Mouse (Mus musculus): ENCODE results near the gene Col6a2. TPM values are rescaled to one million over a fixed set of nuclear protein-coding genes. Genes with fewer than 3 reads are reported as not detected.

Col6a2 gene
- polyA plus RNA-seq, 1 experiment from 2014 or later: 5.4 TPM

DNA sequence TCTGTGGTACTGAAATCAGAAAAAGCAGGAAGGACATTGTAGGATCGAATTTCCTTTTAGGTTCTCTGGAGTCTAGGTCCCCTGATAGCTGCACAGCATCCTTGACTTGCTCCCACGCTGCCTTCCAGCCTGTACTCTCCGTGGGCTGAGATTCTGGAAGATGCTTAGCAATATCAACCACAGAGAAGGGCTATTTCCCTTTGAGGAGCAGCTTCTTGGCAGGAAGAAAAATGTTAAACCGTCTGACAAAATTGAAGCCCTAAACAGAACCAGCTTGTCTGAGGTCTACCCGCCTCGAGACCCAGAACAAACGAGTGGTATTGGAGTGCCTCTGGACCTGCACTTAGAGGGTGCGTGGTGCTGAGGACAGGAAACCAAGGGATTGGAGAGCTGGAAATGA, 9.2 kb upstream of the Col6a2 start:
- H3K4me3 ChIP-seq: no peak overlapping the region
- no peaks in the 10 kb centered on the region for H3K9me3 ChIP-seq (replicated peaks)
- H3K9ac ChIP-seq: no peak overlapping the region
- no peaks in the 10 kb centered on the region for H3K27me3 ChIP-seq
- ATAC-seq: no peak
- H3K4me1 ChIP-seq: no peaks in the 10 kb centered on the region
- no peaks in the 10 kb centered on the region for H3K36me3 ChIP-seq (ENCODE audit: poor library complexity, severe bottlenecking)
- H3K4me2 ChIP-seq: no peak overlapping the region
- H3K27ac ChIP-seq: no peak overlapping the region
- WGBS: 84% methylated on average over 8 of the region's 8 CpGs

- no peaks in the 10 kb centered on the region for H3K9me3 ChIP-seq (replicated peaks)
- no peak overlapping the region for H3K9ac ChIP-seq
- H3K27me3 ChIP-seq: no peaks in the 10 kb centered on the region
- no peak overlapping the region for H3K4me2 ChIP-seq
- H3K36me3 ChIP-seq (ENCODE audit: poor library complexity, severe bottlenecking): no peaks in the 10 kb centered on the region
- WGBS: 96% methylated on average over 1 of the region's 1 CpGs
- H3K4me1 ChIP-seq: no peaks in the 10 kb centered on the region
- no peak overlapping the region for H3K4me3 ChIP-seq
- no peak for ATAC-seq
- H3K27ac ChIP-seq: no peak overlapping the region
Observed at GRCm38 (mm10) chr10:76630657-76631056, 7.2 kb upstream of the Col6a2 start.

- Histone ChIP-seq H3K9me3 (replicated peaks) (no peaks in the 10 kb centered on the region), H3K27ac (no peak overlapping the region), H3K27me3 (no peaks in the 10 kb centered on the region), H3K4me3 (no peak overlapping the region), H3K4me2 (no peak overlapping the region), H3K36me3 (ENCODE audit: poor library complexity, severe bottlenecking) (no peaks in the 10 kb centered on the region), H3K9ac (no peak overlapping the region), H3K4me1 (peaks cover 6% of the 10 kb centered on the region)
- no peak for ATAC-seq
- WGBS: 93% methylated on average over 5 of the region's 5 CpGs
Observed at GRCm38 (mm10) chr10:76627714-76628113, 4.3 kb upstream of the Col6a2 start.

- Histone ChIP-seq H3K4me3 (no peak overlapping the region), H3K4me2 (no peak overlapping the region), H3K9me3 (replicated peaks) (no peaks in the 10 kb centered on the region), H3K27me3 (no peaks in the 10 kb centered on the region), H3K27ac (no peak overlapping the region), H3K9ac (no peak overlapping the region), H3K4me1 (peaks cover 6% of the 10 kb centered on the region), H3K36me3 (ENCODE audit: poor library complexity, severe bottlenecking) (no peaks in the 10 kb centered on the region)
- 71% methylated on average over 7 of the region's 7 CpGs for WGBS
- ATAC-seq: no peak
Observed at GRCm38 (mm10) chr10:76624903-76625302, 1.5 kb upstream of the Col6a2 start.

DNA sequence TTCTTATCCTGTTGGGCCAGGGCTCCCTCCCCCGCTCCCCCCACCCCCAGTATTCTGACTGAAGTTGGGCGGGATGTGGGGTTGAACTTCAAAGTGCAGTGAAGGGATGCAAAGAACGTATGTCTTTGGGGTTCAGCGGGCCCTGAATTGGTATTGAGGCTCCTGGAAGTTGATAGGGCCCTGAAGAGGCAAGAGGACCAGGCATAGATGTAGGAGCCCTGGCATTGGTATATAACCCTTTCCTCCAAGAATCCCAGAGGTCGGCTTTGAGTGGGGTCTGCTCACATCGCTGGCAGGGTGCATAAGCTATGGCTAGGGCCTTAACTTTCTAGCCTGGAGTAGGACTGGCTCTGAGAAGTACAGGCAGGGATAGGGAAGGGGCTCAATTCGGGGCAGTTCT, 304 bp upstream of the Col6a2 start:
- H3K4me3 ChIP-seq: peak overlapping the region; percentile 31
- no peak for ATAC-seq
- H3K4me2 ChIP-seq: peak overlapping the region; percentile 64
- no peak overlapping the region for H3K27ac ChIP-seq
- no peaks in the 10 kb centered on the region for H3K27me3 ChIP-seq
- 22% methylated on average over 7 of the region's 7 CpGs for WGBS
- H3K36me3 ChIP-seq (ENCODE audit: poor library complexity, severe bottlenecking): no peaks in the 10 kb centered on the region
- peaks cover 6% of the 10 kb centered on the region for H3K4me1 ChIP-seq
- H3K9me3 ChIP-seq (replicated peaks): no peaks in the 10 kb centered on the region
- H3K9ac ChIP-seq: no peak overlapping the region

GRCm38 (mm10) chr10:76622411-76622810, 1.0 kb downstream of the Col6a2 start:
- no peaks in the 10 kb centered on the region for H3K36me3 ChIP-seq (ENCODE audit: poor library complexity, severe bottlenecking)
- peaks cover 6% of the 10 kb centered on the region for H3K4me1 ChIP-seq
- ATAC-seq: no peak
- no peaks in the 10 kb centered on the region for H3K9me3 ChIP-seq (replicated peaks)
- H3K27me3 ChIP-seq: no peaks in the 10 kb centered on the region
- H3K9ac ChIP-seq: no peak overlapping the region
- 84% methylated on average over 4 of the region's 4 CpGs for WGBS
- no peak overlapping the region for H3K4me3 ChIP-seq
- H3K27ac ChIP-seq: no peak overlapping the region
- H3K4me2 ChIP-seq: no peak overlapping the region; the same call in 1 of the 2 replicates

DNA sequence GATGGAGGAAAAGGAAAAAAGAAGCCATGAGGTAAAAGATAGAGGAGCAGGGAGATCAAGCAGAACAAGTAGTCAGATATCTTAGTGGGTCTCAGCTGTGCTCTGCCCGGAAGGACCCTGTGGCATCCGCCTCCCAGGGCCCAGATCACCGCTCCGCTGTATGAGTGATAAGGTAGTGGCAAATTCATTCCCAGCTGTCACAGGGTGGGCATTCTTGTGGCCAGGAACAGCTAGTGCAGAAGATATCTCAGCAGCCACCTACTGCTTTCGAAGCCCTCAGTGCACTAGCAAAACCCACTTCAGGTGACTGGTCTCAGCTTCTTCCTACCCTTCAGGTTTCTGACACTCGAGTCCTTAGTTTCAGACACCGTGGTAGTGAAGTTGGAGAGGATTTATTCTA, 11.0 kb downstream of the Col6a2 start:
- Histone ChIP-seq H3K27ac (no peak overlapping the region), H3K4me1 (no peaks in the 10 kb centered on the region), H3K9me3 (replicated peaks) (no peaks in the 10 kb centered on the region), H3K4me3 (no peak overlapping the region), H3K4me2 (no peak overlapping the region), H3K9ac (no peak overlapping the region), H3K27me3 (no peaks in the 10 kb centered on the region), H3K36me3 (ENCODE audit: poor library complexity, severe bottlenecking) (no peaks in the 10 kb centered on the region)
- ATAC-seq: no peak
- WGBS: 94% methylated on average over 7 of the region's 7 CpGs

- 92% methylated on average over 3 of the region's 3 CpGs for WGBS
- no peak for ATAC-seq
Observed at GRCm38 (mm10) chr10:76602690-76603089, 20.7 kb downstream of the Col6a2 start.

DNA sequence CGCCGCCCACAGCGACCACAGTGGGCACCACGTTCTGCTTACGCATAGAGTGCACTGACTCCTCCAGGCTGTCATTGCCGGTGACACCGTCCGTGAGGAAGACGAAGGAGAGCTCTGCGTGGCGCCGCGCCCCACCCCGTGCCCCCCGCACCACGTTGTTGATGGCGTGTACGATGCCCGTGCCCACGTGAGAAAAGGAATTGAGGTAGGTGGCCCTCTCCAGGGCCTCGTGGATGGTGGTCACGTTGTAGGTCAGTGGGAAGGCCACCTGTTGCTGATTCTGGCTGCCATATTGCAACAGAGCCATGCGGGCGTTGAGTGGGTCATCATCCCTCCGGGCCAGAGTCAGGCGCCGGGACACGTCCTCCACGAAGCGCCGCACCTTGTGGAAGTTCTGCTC, 27.1 kb downstream of the Col6a2 start:
- no peaks in the 10 kb centered on the region for H3K4me1 ChIP-seq
- H3K4me3 ChIP-seq: no peak overlapping the region
- no peak overlapping the region for H3K27ac ChIP-seq
- no peak overlapping the region for H3K4me2 ChIP-seq
- H3K27me3 ChIP-seq: 0 out of 2 replicates have a peak, but pooled peaks cover 3% of the 10 kb centered on the region
- no peak overlapping the region for H3K9ac ChIP-seq
- ATAC-seq: no peak
- WGBS: 93% methylated on average over 31 of the region's 31 CpGs
- no peaks in the 10 kb centered on the region for H3K9me3 ChIP-seq (replicated peaks)
- no peaks in the 10 kb centered on the region for H3K36me3 ChIP-seq (ENCODE audit: poor library complexity, severe bottlenecking)

More at GRCm38 (mm10) chr10:76602690-76603089, 20.7 kb downstream of the Col6a2 start:
- Histone ChIP-seq H3K4me2 (no peak overlapping the region), H3K9me3 (replicated peaks) (no peaks in the 10 kb centered on the region), H3K27ac (no peak overlapping the region), H3K4me3 (no peak overlapping the region), H3K27me3 (no peaks in the 10 kb centered on the region), H3K36me3 (ENCODE audit: poor library complexity, severe bottlenecking) (no peaks in the 10 kb centered on the region), H3K4me1 (no peaks in the 10 kb centered on the region), H3K9ac (no peak overlapping the region)

DNA sequence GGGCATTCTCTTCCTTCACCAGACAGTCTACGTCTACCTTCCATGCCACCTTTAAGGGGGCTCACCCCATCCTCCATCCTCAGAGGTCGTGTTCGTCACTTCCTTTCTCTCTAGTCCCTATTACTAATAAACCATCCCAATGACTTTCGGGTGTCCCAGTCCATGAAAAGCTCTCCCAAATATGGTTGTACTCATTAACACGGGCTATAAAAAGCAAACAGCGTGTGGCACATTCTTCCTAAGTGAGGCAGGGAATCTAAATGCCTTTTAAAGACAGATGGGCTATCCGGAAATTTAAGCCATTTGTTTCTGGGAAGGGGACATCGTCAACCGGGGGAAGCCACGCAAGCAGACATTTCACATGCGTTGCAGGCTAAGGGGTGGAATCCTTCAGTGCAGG, 33.2 kb downstream of the Col6a2 start:
- no peaks in the 10 kb centered on the region for H3K36me3 ChIP-seq (ENCODE audit: poor library complexity, severe bottlenecking)
- no peak overlapping the region for H3K27ac ChIP-seq
- 85% methylated on average over 11 of the region's 11 CpGs for WGBS
- ATAC-seq: no peak
- H3K4me1 ChIP-seq: no peaks in the 10 kb centered on the region
- H3K4me3 ChIP-seq: no peak overlapping the region
- 0 out of 2 replicates have a peak, but pooled peaks cover 3% of the 10 kb centered on the region for H3K27me3 ChIP-seq
- no peak overlapping the region for H3K9ac ChIP-seq
- H3K9me3 ChIP-seq (replicated peaks): no peaks in the 10 kb centered on the region
- H3K4me2 ChIP-seq: no peak overlapping the region

- Histone ChIP-seq H3K9ac (no peak overlapping the region), H3K4me3 (no peak overlapping the region), H3K27me3 (peaks cover 8% of the 10 kb centered on the region; the same call in 1 of the 2 replicates), H3K4me2 (no peak overlapping the region), H3K36me3 (ENCODE audit: poor library complexity, severe bottlenecking) (no peaks in the 10 kb centered on the region), H3K27ac (no peak overlapping the region), H3K9me3 (replicated peaks) (no peaks in the 10 kb centered on the region), H3K4me1 (no peaks in the 10 kb centered on the region)
- WGBS: 69% methylated on average over 1 of the region's 1 CpGs
- ATAC-seq: no peak
Observed at GRCm38 (mm10) chr10:76586190-76586589, 37.2 kb downstream of the Col6a2 start.

DNA sequence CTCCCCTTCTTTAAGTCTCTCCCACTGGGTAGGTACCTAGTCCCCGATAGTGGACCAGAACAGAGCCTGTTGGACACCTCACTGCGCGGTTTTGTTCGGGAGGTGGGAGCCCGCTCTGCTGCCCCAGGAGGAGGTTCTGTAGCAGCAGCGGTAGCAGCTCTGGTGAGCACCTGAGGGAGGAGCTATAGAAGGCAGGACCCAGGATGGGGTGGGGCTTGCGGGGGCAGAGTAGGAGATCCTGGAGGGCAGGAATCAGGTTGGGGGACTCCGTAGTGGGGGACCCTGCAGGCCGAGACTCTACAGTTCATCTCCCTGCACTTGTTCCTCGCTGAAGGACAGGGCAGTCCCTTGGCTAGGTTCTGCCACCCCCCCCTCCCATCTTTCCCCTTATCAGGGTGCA, 39.3 kb downstream of the Col6a2 start:
- WGBS: 11% methylated on average over 10 of the region's 10 CpGs
- peaks cover 8% of the 10 kb centered on the region; the same call in 1 of the 2 replicates for H3K27me3 ChIP-seq
- no peaks in the 10 kb centered on the region for H3K4me1 ChIP-seq
- no peak for ATAC-seq
- H3K36me3 ChIP-seq (ENCODE audit: poor library complexity, severe bottlenecking): no peaks in the 10 kb centered on the region
- H3K9me3 ChIP-seq (replicated peaks): no peaks in the 10 kb centered on the region
- H3K4me2 ChIP-seq: peak overlapping the region; percentile 30; the same call in 1 of the 2 replicates
- H3K27ac ChIP-seq: no peak overlapping the region
- no peak overlapping the region for H3K4me3 ChIP-seq
- H3K9ac ChIP-seq: no peak overlapping the region

- 86% methylated on average over 7 of the region's 7 CpGs for WGBS
- Histone ChIP-seq H3K4me1 (no peaks in the 10 kb centered on the region), H3K36me3 (ENCODE audit: poor library complexity, severe bottlenecking) (no peaks in the 10 kb centered on the region), H3K4me2 (no peak overlapping the region), H3K27me3 (no peaks in the 10 kb centered on the region), H3K27ac (no peak overlapping the region), H3K9ac (no peak overlapping the region), H3K4me3 (no peak overlapping the region), H3K9me3 (replicated peaks) (no peaks in the 10 kb centered on the region)
- no peak for ATAC-seq
Observed at GRCm38 (mm10) chr10:76576920-76577319, 46.5 kb downstream of the Col6a2 start.

All from forebrain, embryonic 13.5 days (tissue).